Mouse (Mus musculus): ENCODE measurements at regions not wholly inside any gene's neighbourhood (a gene's known extent, or its start where the extent isn't known, plus 50 kb on each side); places are given as distances from the start of the nearest gene placed in this dataset.

- no peak overlapping the region for H3K4me2 ChIP-seq (replicated peaks)
- H3K36me3 ChIP-seq = no peaks in the 10 kb centered on the region
- no peaks in the 10 kb centered on the region for H3K4me1 ChIP-seq (replicated peaks)
- H3K9me3 ChIP-seq = no peaks in the 10 kb centered on the region
- no peak overlapping the region for H3K9ac ChIP-seq
- H3K27me3 ChIP-seq (replicated peaks) = no peaks in the 10 kb centered on the region
- H3K27ac ChIP-seq = no peak overlapping the region
- no peak overlapping the region for H3K4me3 ChIP-seq (replicated peaks)
- ATAC-seq = no peak
These were observed 180.2 kb upstream of the Ppfia2 start for GRCm38 (mm10) chr10:106289951-106290350.

- Histone ChIP-seq H3K4me2 (replicated peaks) (no peak overlapping the region), H3K4me1 (replicated peaks) (no peaks in the 10 kb centered on the region), H3K36me3 (no peaks in the 10 kb centered on the region), H3K27ac (no peak overlapping the region), H3K4me3 (replicated peaks) (no peak overlapping the region), H3K9ac (no peak overlapping the region), H3K27me3 (replicated peaks) (no peaks in the 10 kb centered on the region), H3K9me3 (no peaks in the 10 kb centered on the region)
- no peak for ATAC-seq
- WGBS = 63% methylated on average over 2 of the region's 2 CpGs
These were observed 179.4 kb upstream of the Ppfia2 start for GRCm38 (mm10) chr10:106290736-106291135.

DNA sequence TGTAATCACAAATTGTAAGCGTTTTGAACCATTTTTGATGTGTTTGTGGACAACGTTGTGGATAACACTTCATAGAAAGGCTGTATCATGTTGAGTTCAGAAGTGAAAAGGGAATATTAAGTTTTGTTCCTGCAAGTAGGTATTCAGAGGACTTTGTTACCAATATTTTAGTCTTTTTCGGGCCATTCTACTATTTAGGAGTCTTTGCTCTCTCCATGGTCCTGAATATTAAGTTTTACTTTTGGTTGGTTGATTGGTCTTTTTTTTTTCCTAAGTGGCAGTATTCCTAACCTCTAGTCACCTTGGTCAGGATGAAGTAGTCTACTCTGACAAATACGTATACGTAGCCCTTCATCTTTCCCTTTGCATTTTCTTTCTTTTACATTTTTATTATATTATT is 174.6 kb upstream of the Ppfia2 start:
- H3K9me3 ChIP-seq = no peaks in the 10 kb centered on the region
- no peak overlapping the region for H3K27ac ChIP-seq
- H3K36me3 ChIP-seq = no peaks in the 10 kb centered on the region
- no peak overlapping the region for H3K4me3 ChIP-seq (replicated peaks)
- no peak overlapping the region for H3K9ac ChIP-seq
- 72% methylated on average over 5 of the region's 5 CpGs for WGBS
- H3K27me3 ChIP-seq (replicated peaks) = no peaks in the 10 kb centered on the region
- no peaks in the 10 kb centered on the region for H3K4me1 ChIP-seq (replicated peaks)
- H3K4me2 ChIP-seq (replicated peaks) = no peak overlapping the region
- no peak for ATAC-seq

- Histone ChIP-seq H3K4me3 (replicated peaks) (no peak overlapping the region), H3K9ac (no peak overlapping the region), H3K36me3 (no peaks in the 10 kb centered on the region), H3K27ac (no peak overlapping the region), H3K4me1 (replicated peaks) (no peaks in the 10 kb centered on the region), H3K27me3 (replicated peaks) (no peaks in the 10 kb centered on the region), H3K4me2 (replicated peaks) (no peak overlapping the region), H3K9me3 (no peaks in the 10 kb centered on the region)
- no peak for ATAC-seq
- 95% methylated on average over 1 of the region's 1 CpGs for WGBS
These were observed 135.0 kb upstream of the Ppfia2 start for GRCm38 (mm10) chr10:106335166-106335565.

DNA sequence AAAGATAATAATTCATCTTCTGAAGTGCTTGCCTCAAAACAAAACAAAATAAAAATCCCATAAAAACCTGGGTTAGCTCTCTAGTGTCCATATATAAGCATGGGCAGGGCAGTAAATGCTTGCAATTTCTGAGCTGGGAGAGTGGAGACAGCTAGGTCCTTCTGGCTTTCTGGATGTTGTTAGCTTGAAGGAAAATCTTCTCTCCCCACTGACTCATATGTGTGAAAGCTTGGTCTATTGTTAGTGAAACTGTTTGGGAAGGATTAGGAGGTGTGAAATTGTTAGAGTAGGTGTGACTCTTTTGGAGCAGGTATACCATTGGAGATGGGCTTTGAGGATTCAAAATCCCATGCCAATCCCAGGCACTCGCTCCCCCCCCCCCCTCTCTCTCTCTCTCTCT is 118.5 kb upstream of the Ppfia2 start:
- WGBS = 80% methylated on average over 1 of the region's 1 CpGs

DNA sequence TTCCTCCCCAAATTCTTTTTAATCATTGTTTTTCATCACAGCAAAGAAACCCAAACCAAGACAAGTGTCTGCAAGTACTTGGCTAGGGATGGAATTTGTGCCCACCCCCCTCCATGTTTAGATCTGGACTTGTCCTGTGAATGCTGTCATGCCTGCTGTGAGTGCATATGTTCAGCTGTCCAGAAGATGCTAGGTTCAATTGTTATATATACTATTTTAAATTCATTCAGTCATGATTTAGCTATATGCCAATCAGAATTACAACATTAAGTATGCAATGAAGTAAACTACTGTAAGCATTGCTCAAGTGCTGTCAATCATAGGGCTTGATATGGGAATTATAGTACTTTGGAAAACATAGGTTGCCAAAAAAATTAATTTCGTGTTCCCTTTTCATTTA is 94.5 kb upstream of the Ppfia2 start:
- H3K36me3 ChIP-seq = no peaks in the 10 kb centered on the region
- H3K27ac ChIP-seq = no peak overlapping the region
- H3K27me3 ChIP-seq (replicated peaks) = no peaks in the 10 kb centered on the region
- no peak overlapping the region for H3K9ac ChIP-seq
- no peaks in the 10 kb centered on the region for H3K4me1 ChIP-seq (replicated peaks)
- ATAC-seq = no peak
- no peaks in the 10 kb centered on the region for H3K9me3 ChIP-seq
- WGBS = 73% methylated on average over 1 of the region's 1 CpGs
- no peak overlapping the region for H3K4me3 ChIP-seq (replicated peaks)
- no peak overlapping the region for H3K4me2 ChIP-seq (replicated peaks)

More for the DNA sequence above, 118.5 kb upstream of the Ppfia2 start:
- H3K9ac ChIP-seq = no peak overlapping the region
- no peaks in the 10 kb centered on the region for H3K27me3 ChIP-seq (replicated peaks)
- H3K27ac ChIP-seq = no peak overlapping the region
- no peak overlapping the region for H3K4me2 ChIP-seq (replicated peaks)
- H3K9me3 ChIP-seq = no peaks in the 10 kb centered on the region
- no peaks in the 10 kb centered on the region for H3K36me3 ChIP-seq
- no peaks in the 10 kb centered on the region for H3K4me1 ChIP-seq (replicated peaks)
- ATAC-seq = no peak
- H3K4me3 ChIP-seq (replicated peaks) = no peak overlapping the region

DNA sequence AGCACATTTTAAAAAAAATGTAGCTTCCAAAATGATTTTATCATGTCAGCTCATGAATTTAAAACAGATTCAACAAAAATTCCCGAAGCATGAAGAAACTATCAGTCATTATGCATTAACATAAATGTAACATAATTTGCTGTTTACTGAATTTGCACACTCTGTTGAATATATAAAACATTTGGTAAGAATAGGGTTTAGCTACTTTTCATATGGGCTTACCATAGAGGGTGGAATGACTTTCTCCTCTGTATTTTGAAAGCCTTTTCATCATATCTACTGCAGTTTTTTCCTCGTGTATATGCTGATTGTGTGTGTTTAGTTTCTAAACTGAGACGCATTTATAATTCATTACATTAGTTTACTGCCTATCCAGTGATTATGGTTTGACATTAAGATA is 94.0 kb upstream of the Ppfia2 start:
- Histone ChIP-seq H3K27me3 (replicated peaks) (no peaks in the 10 kb centered on the region), H3K27ac (no peak overlapping the region), H3K4me1 (replicated peaks) (no peaks in the 10 kb centered on the region), H3K4me2 (replicated peaks) (no peak overlapping the region), H3K36me3 (no peaks in the 10 kb centered on the region), H3K9ac (no peak overlapping the region), H3K4me3 (replicated peaks) (no peak overlapping the region), H3K9me3 (no peaks in the 10 kb centered on the region)
- no peak for ATAC-seq
- WGBS = 66% methylated on average over 3 of the region's 3 CpGs

DNA sequence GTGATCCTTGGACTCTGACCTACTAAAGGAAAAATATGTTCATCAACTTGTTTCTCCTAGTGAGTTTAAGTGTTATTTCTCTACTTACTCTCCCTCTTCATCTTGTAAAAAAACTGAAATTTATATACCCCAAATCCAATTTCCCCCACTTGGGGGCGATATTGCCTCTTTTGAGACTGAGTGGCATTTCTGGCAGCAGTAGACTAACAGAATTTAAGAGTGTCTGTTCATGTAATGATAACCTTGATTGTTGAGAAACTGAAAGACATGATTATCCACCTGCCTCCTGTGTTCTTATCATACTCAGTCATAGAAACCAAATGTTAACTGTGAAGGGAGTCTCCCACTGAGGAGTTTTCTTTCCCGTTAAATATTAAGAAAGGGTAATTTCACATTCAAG is 89.5 kb upstream of the Ppfia2 start:
- ATAC-seq = no peak
- Histone ChIP-seq H3K27ac (no peak overlapping the region), H3K36me3 (no peaks in the 10 kb centered on the region), H3K4me3 (replicated peaks) (no peak overlapping the region), H3K9me3 (no peaks in the 10 kb centered on the region), H3K9ac (no peak overlapping the region), H3K27me3 (replicated peaks) (no peaks in the 10 kb centered on the region), H3K4me2 (replicated peaks) (no peak overlapping the region), H3K4me1 (replicated peaks) (no peaks in the 10 kb centered on the region)
- WGBS = 59% methylated on average over 2 of the region's 2 CpGs

DNA sequence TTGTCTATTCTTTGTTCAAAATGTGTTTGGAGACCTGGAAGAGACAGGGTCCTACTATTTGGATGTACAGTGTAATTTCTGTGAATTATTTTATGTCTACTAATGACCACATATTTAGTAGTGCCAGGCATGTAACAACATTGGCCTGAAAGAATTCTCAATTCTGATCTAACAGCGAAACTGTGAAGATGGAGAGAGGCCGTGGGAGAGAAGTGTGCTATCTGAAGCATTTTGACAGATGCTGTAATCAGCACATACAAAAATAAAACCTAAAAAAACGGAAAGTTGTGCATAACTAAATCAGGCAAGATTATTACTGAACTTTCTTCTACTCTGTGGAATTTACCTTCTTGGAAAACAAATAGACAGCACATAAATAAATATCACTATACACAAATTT is 61.4 kb upstream of the Ppfia2 start:
- no peak for ATAC-seq
- H3K9ac ChIP-seq = no peak overlapping the region
- no peaks in the 10 kb centered on the region for H3K27me3 ChIP-seq (replicated peaks)
- H3K4me1 ChIP-seq (replicated peaks) = no peaks in the 10 kb centered on the region
- no peak overlapping the region for H3K27ac ChIP-seq
- WGBS = 81% methylated on average over 3 of the region's 3 CpGs
- no peak overlapping the region for H3K4me3 ChIP-seq (replicated peaks)
- H3K4me2 ChIP-seq (replicated peaks) = no peak overlapping the region
- H3K9me3 ChIP-seq = no peaks in the 10 kb centered on the region
- H3K36me3 ChIP-seq = no peaks in the 10 kb centered on the region

DNA sequence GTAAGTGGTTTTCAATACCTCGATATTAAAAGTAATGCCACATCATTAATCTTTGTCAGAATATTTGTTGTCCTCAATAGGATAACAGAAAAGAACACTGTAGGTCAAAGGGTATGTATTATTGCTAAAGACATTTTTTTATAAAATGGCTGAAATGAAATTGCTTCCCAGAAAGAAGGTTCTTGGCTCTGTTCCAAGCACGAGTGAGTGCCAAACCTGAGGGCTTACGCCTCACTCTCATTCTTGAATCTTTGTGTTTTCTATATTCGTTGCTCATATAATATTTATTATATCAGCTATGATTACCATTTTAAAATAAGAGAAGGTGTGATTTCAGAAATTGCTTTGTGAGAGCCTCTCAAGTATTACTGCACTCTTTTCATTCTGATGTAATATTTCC is 57.0 kb upstream of the Ppfia2 start:
- no peak for ATAC-seq
- WGBS = 73% methylated on average over 4 of the region's 4 CpGs

DNA sequence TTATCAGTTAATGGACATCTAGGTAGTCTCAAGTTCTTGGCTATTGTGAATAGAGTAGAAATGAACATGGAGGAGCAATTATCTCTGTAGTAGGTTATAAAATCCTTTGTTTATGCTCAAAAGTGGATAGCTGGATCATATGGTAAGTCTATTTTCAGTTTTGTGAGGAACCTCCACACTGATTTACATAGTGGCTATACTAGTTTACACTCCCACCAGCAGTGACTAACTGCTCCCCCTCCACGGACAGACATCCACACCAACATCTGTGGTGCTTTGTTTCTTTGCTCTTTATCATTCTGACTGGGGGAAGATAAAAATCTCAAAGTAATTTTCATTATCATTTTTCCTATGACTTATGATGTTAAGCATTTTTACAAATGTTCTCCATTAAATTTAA is 55.1 kb upstream of the Ppfia2 start:
- Histone ChIP-seq H3K4me3 (replicated peaks) (no peak overlapping the region), H3K9ac (no peak overlapping the region), H3K4me2 (replicated peaks) (no peak overlapping the region), H3K9me3 (no peaks in the 10 kb centered on the region), H3K27ac (no peak overlapping the region), H3K36me3 (no peaks in the 10 kb centered on the region), H3K4me1 (replicated peaks) (no peaks in the 10 kb centered on the region), H3K27me3 (replicated peaks) (no peaks in the 10 kb centered on the region)
- 63% methylated on average over 1 of the region's 1 CpGs for WGBS
- no peak for ATAC-seq

More for the DNA sequence above, 57.0 kb upstream of the Ppfia2 start:
- Histone ChIP-seq H3K9me3 (no peaks in the 10 kb centered on the region), H3K4me2 (replicated peaks) (no peak overlapping the region), H3K4me3 (replicated peaks) (no peak overlapping the region), H3K9ac (no peak overlapping the region), H3K27me3 (replicated peaks) (no peaks in the 10 kb centered on the region), H3K4me1 (replicated peaks) (no peaks in the 10 kb centered on the region), H3K27ac (no peak overlapping the region), H3K36me3 (no peaks in the 10 kb centered on the region)

DNA sequence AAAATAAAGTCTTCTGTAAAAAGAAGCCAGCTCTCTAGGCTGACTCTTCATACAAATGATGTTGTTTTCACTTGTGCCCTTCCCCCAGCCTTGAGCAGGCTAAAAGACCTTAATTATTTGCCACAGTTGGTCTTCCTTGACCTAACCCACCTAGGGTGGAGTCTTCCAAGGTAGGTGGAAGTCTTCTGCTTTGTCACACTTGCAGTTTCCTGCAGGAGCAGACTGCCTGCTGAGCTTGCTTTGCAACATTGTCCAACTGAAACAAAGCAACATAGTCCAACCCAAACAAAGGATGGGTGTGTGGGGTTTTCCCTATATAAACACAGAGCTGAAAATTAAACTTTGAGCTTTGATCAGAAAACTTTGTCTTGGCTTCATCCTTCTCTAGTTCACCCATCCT is 53.0 kb upstream of the Ppfia2 start:
- Histone ChIP-seq H3K4me1 (replicated peaks) (no peaks in the 10 kb centered on the region), H3K27me3 (replicated peaks) (no peaks in the 10 kb centered on the region), H3K9me3 (no peaks in the 10 kb centered on the region), H3K36me3 (no peaks in the 10 kb centered on the region), H3K4me3 (replicated peaks) (no peak overlapping the region), H3K27ac (no peak overlapping the region), H3K4me2 (replicated peaks) (no peak overlapping the region), H3K9ac (no peak overlapping the region)
- no peak for ATAC-seq

All from intestine, embryonic 15.5 days (tissue).